Mouse (Mus musculus): ENCODE data around the gene Dlgap1. TPM values are rescaled to one million over a fixed set of nuclear protein-coding genes. Genes with fewer than 3 reads are reported as not detected.

The Dlgap1 gene
- total and polyA plus RNA-seq, 3 experiments, result 0.39 to 1.6 (median 0.52) TPM

- intact Hi-C loops (cut with DNase I), result no loop called here
- Histone ChIP-seq H3K36me3 (ENCODE audit: control insufficient read depth, insufficient read depth, low read length) (no peaks in the 10 kb centered on the region), H3K4me3 (no peak overlapping the region), H3K9ac (ENCODE audit: low read depth, low read length) (no peak overlapping the region), H3K27me3 (ENCODE audit: control insufficient read depth, insufficient read depth, low read length) (no peaks in the 10 kb centered on the region), H3K4me1 (ENCODE audit: control insufficient read depth, insufficient read depth, low read length) (no peaks in the 10 kb centered on the region; the same call in 1 of the 2 replicates), H3K79me2 (replicated peaks; ENCODE audit: control insufficient read depth, insufficient read depth, low read length) (no peaks in the 10 kb centered on the region), H3K27ac (no peak overlapping the region)
- no peak for DNase-seq
- 25% methylated on average over 5 of the region's 5 CpGs for WGBS
- TF ChIP-seq CTCF (IDR thresholded peaks at IDR 0.05), result peak; percentile 66
- TF ChIP-seq EP300 (IDR thresholded peaks at IDR 0.05; ENCODE audit: insufficient read depth, low read depth, low read length), result no peak
Measured at GRCm38 (mm10) chr17:70430452-70430787, 461.5 kb downstream of the Dlgap1 start.

GRCm38 (mm10) chr17:70432834-70433233, 464.0 kb downstream of the Dlgap1 start:
- no peaks in the 10 kb centered on the region; the same call in 1 of the 2 replicates for H3K4me1 ChIP-seq (ENCODE audit: control insufficient read depth, insufficient read depth, low read length)
- no peak overlapping the region for H3K4me3 ChIP-seq
- H3K79me2 ChIP-seq (replicated peaks; ENCODE audit: control insufficient read depth, insufficient read depth, low read length), result no peaks in the 10 kb centered on the region
- no peak for DNase-seq
- intact Hi-C loops (cut with DNase I), result no loop called here
- no peak overlapping the region for H3K27ac ChIP-seq
- no peaks in the 10 kb centered on the region for H3K27me3 ChIP-seq (ENCODE audit: control insufficient read depth, insufficient read depth, low read length)
- H3K9ac ChIP-seq (ENCODE audit: low read depth, low read length), result no peak overlapping the region
- 69% methylated on average over 5 of the region's 5 CpGs for WGBS
- no peak for TF ChIP-seq POLR2A (IDR thresholded peaks at IDR 0.05; ENCODE audit: insufficient read depth, low read depth, low read length)
- TF ChIP-seq EP300 (IDR thresholded peaks at IDR 0.05; ENCODE audit: insufficient read depth, low read depth, low read length), result no peak
- TF ChIP-seq CTCF (IDR thresholded peaks at IDR 0.05), result no peak
- no peaks in the 10 kb centered on the region for H3K36me3 ChIP-seq (ENCODE audit: control insufficient read depth, insufficient read depth, low read length)

GRCm38 (mm10) chr17:70434549-70434948, 465.7 kb downstream of the Dlgap1 start:
- Histone ChIP-seq H3K36me3 (ENCODE audit: control insufficient read depth, insufficient read depth, low read length) (no peaks in the 10 kb centered on the region), H3K79me2 (replicated peaks; ENCODE audit: control insufficient read depth, insufficient read depth, low read length) (no peaks in the 10 kb centered on the region), H3K9ac (ENCODE audit: low read depth, low read length) (no peak overlapping the region), H3K4me1 (ENCODE audit: control insufficient read depth, insufficient read depth, low read length) (no peaks in the 10 kb centered on the region; the same call in 1 of the 2 replicates), H3K4me3 (no peak overlapping the region), H3K27me3 (ENCODE audit: control insufficient read depth, insufficient read depth, low read length) (no peaks in the 10 kb centered on the region), H3K27ac (no peak overlapping the region)
- intact Hi-C loops (cut with DNase I), result no loop called here
- no peak for TF ChIP-seq EP300 (IDR thresholded peaks at IDR 0.05; ENCODE audit: insufficient read depth, low read depth, low read length)
- no peak for TF ChIP-seq CTCF (IDR thresholded peaks at IDR 0.05)
- no peak for DNase-seq
- WGBS, result 88% methylated on average over 6 of the region's 6 CpGs

GRCm38 (mm10) chr17:70435612-70436011, 466.7 kb downstream of the Dlgap1 start:
- H3K36me3 ChIP-seq (ENCODE audit: control insufficient read depth, insufficient read depth, low read length), result no peaks in the 10 kb centered on the region
- no peaks in the 10 kb centered on the region for H3K4me1 ChIP-seq (ENCODE audit: control insufficient read depth, insufficient read depth, low read length)
- no peaks in the 10 kb centered on the region for H3K27me3 ChIP-seq (ENCODE audit: control insufficient read depth, insufficient read depth, low read length)
- H3K9ac ChIP-seq (ENCODE audit: low read depth, low read length), result no peak overlapping the region
- WGBS, result 84% methylated on average over 6 of the region's 6 CpGs
- no peak overlapping the region for H3K27ac ChIP-seq
- H3K4me3 ChIP-seq, result no peak overlapping the region
- intact Hi-C loops (cut with DNase I), result no loop called here
- TF ChIP-seq CTCF (IDR thresholded peaks at IDR 0.05) (no peak), EP300 (IDR thresholded peaks at IDR 0.05; ENCODE audit: insufficient read depth, low read depth, low read length) (no peak), POLR2A (IDR thresholded peaks at IDR 0.05; ENCODE audit: insufficient read depth, low read depth, low read length) (no peak)
- no peaks in the 10 kb centered on the region for H3K79me2 ChIP-seq (replicated peaks; ENCODE audit: control insufficient read depth, insufficient read depth, low read length)
- no peak for DNase-seq

- TF ChIP-seq EP300 (IDR thresholded peaks at IDR 0.05; ENCODE audit: insufficient read depth, low read depth, low read length), result no peak
- no peak for TF ChIP-seq CTCF (IDR thresholded peaks at IDR 0.05)
- TF ChIP-seq POLR2A (IDR thresholded peaks at IDR 0.05; ENCODE audit: insufficient read depth, low read depth, low read length), result no peak
- H3K27me3 ChIP-seq (ENCODE audit: control insufficient read depth, insufficient read depth, low read length), result no peaks in the 10 kb centered on the region
- no peaks in the 10 kb centered on the region for H3K79me2 ChIP-seq (replicated peaks; ENCODE audit: control insufficient read depth, insufficient read depth, low read length)
- no peak overlapping the region for H3K9ac ChIP-seq (ENCODE audit: low read depth, low read length)
- no peak for DNase-seq
- 56% methylated on average over 5 of the region's 5 CpGs for WGBS
- no peaks in the 10 kb centered on the region for H3K36me3 ChIP-seq (ENCODE audit: control insufficient read depth, insufficient read depth, low read length)
- no peak overlapping the region for H3K4me3 ChIP-seq
- intact Hi-C loops (cut with DNase I), result no loop called here
- H3K27ac ChIP-seq, result no peak overlapping the region
- H3K4me1 ChIP-seq (ENCODE audit: control insufficient read depth, insufficient read depth, low read length), result no peaks in the 10 kb centered on the region
Measured at GRCm38 (mm10) chr17:70437229-70437628, 468.4 kb downstream of the Dlgap1 start.

GRCm38 (mm10) chr17:70442976-70443375, 474.1 kb downstream of the Dlgap1 start:
- Histone ChIP-seq H3K4me1 (ENCODE audit: control insufficient read depth, insufficient read depth, low read length) (no peaks in the 10 kb centered on the region), H3K27me3 (ENCODE audit: control insufficient read depth, insufficient read depth, low read length) (no peaks in the 10 kb centered on the region), H3K4me3 (no peak overlapping the region), H3K79me2 (replicated peaks; ENCODE audit: control insufficient read depth, insufficient read depth, low read length) (no peaks in the 10 kb centered on the region), H3K36me3 (ENCODE audit: control insufficient read depth, insufficient read depth, low read length) (no peaks in the 10 kb centered on the region), H3K27ac (no peak overlapping the region), H3K9ac (ENCODE audit: low read depth, low read length) (no peak overlapping the region)
- intact Hi-C loops (cut with DNase I), result no loop called here
- 86% methylated on average over 14 of the region's 14 CpGs for WGBS
- TF ChIP-seq EP300 (IDR thresholded peaks at IDR 0.05; ENCODE audit: insufficient read depth, low read depth, low read length) (no peak), POLR2A (IDR thresholded peaks at IDR 0.05; ENCODE audit: insufficient read depth, low read depth, low read length) (no peak), CTCF (IDR thresholded peaks at IDR 0.05) (no peak)
- no peak for DNase-seq

All from heart, adult 2 months (tissue).